Mouse (Mus musculus): Measurements from ENCODE around the gene Pdf. TPM values are rescaled to one million over a fixed set of nuclear protein-coding genes. Genes with fewer than 3 reads are reported as not detected.

The Pdf gene
- polyA plus RNA-seq, 2 experiments = 8.4 to 11.8 TPM

GRCm38 (mm10) chr8:107030650-107031576 is 17.5 kb downstream of the Pdf start, which contains the start of gene Vps4a:
TSS of gene Vps4a (plus strand) at chr8:107031222.
- TF ChIP-seq CTCF (IDR thresholded peaks at IDR 0.05; ENCODE audit: low read depth) (peak; percentile 91), EP300 (IDR thresholded peaks at IDR 0.05; ENCODE audit: low read depth) (no peak)

GRCm38 (mm10) chr8:107030058-107030457 is 18.4 kb downstream of the Pdf start:
- DNase-seq (ENCODE audit: low read depth in 3 of 3, low spot score in 3 of 3) (peak in 1 of 3 experiments; percentile 20), ATAC-seq (ENCODE audit: insufficient read depth) (no peak)
- no peak for TF ChIP-seq EP300 (IDR thresholded peaks at IDR 0.05; ENCODE audit: low read depth)
- TF ChIP-seq CTCF (IDR thresholded peaks at IDR 0.05; ENCODE audit: low read depth) = no peak
- no peak overlapping the region for H3K4me3 ChIP-seq (ENCODE audit: insufficient read depth in 1 of 2, low read depth in 2 of 2, low read length in 2 of 2)
- H3K27ac ChIP-seq = no peak overlapping the region
- no peak overlapping the region for H3K4me2 ChIP-seq (ENCODE audit: low read depth)
- WGBS (ENCODE audit: insufficient replicate concordance) = 40% methylated on average over 5 of the region's 5 CpGs
- no peaks in the 10 kb centered on the region for H3K9me3 ChIP-seq (ENCODE audit: control insufficient read depth, low read length)
- H3K27me3 ChIP-seq (ENCODE audit: control insufficient read depth, insufficient read depth, low read length) = no peaks in the 10 kb centered on the region
- H3K36me3 ChIP-seq (replicated peaks; ENCODE audit: control insufficient read depth, insufficient read depth, low read depth) = no peaks in the 10 kb centered on the region
- peaks cover 10 to 25% of the 10 kb centered on the region in 2 experiments for H3K4me1 ChIP-seq (replicated peaks; ENCODE audit: control insufficient read depth in 2 of 2, insufficient read depth in 2 of 2, low read length in 1 of 2)
- H3K9ac ChIP-seq (replicated peaks) = no peak overlapping the region

More at GRCm38 (mm10) chr8:107030650-107031576, 17.5 kb downstream of the Pdf start, which contains the start of gene Vps4a:
- DNase-seq (ENCODE audit: low read depth in 3 of 3, low spot score in 3 of 3) = peak; percentile 86 to 90 (median 88)
- H3K27ac ChIP-seq = peak within 1 kb of the TSS; percentile 10; the same call in 1 of the 2 replicates
- peak within 1 kb of the TSS; percentile 76 for H3K9ac ChIP-seq (replicated peaks)
- no peaks in the 10 kb centered on the region for H3K36me3 ChIP-seq (replicated peaks; ENCODE audit: control insufficient read depth, insufficient read depth, low read depth)
- ATAC-seq (ENCODE audit: insufficient read depth) = peak; percentile 96
- H3K9me3 ChIP-seq (ENCODE audit: control insufficient read depth, low read length) = no peaks in the 10 kb centered on the region
- 4% methylated on average over 64 of the region's 66 CpGs for WGBS (ENCODE audit: insufficient replicate concordance)
- H3K4me3 ChIP-seq (ENCODE audit: insufficient read depth in 1 of 2, low read depth in 2 of 2, low read length in 2 of 2) = peak within 1 kb of the TSS; percentile 70 to 76
- H3K4me2 ChIP-seq (ENCODE audit: low read depth) = peak within 1 kb of the TSS; percentile 92
- no peaks in the 10 kb centered on the region for H3K27me3 ChIP-seq (ENCODE audit: control insufficient read depth, insufficient read depth, low read length)
- H3K4me1 ChIP-seq (replicated peaks; ENCODE audit: control insufficient read depth in 2 of 2, insufficient read depth in 2 of 2, low read length in 1 of 2) = peaks cover 10 to 25% of the 10 kb centered on the region in 2 experiments

DNA sequence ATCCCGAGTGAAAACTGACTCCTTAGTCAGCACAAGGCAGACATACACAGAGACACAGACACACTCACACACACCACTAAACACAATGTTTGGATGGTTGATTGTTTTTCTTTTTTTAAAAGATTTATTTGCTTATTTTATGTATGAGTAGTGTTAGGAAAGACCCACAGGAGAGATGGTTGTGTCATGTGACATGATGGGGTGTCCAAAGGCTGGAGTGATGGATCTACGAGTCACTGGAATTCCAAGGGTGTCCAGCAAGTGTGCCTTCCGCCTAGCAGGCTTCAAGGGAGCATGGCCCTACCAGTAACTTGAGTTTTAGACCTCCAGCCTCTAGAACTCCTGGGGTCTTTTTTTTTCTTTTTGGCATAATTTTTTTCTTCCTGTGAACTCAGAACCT is 19.1 kb downstream of the Pdf start:
- ATAC-seq (ENCODE audit: insufficient read depth) (no peak), DNase-seq (ENCODE audit: low read depth in 3 of 3, low spot score in 3 of 3) (no peak)
- Histone ChIP-seq H3K27ac (no peak overlapping the region), H3K27me3 (ENCODE audit: control insufficient read depth, insufficient read depth, low read length) (no peaks in the 10 kb centered on the region), H3K9me3 (ENCODE audit: control insufficient read depth, low read length) (no peaks in the 10 kb centered on the region), H3K36me3 (replicated peaks; ENCODE audit: control insufficient read depth, insufficient read depth, low read depth) (no peaks in the 10 kb centered on the region), H3K9ac (replicated peaks) (no peak overlapping the region), H3K4me1 (replicated peaks; ENCODE audit: control insufficient read depth in 2 of 2, insufficient read depth in 2 of 2, low read length in 1 of 2) (peaks cover 10 to 25% of the 10 kb centered on the region in 2 experiments), H3K4me2 (ENCODE audit: low read depth) (no peak overlapping the region), H3K4me3 (ENCODE audit: insufficient read depth in 1 of 2, low read depth in 2 of 2, low read length in 2 of 2) (no peak overlapping the region)
- 70% methylated on average over 3 of the region's 3 CpGs for WGBS (ENCODE audit: insufficient replicate concordance)
- TF ChIP-seq CTCF (IDR thresholded peaks at IDR 0.05; ENCODE audit: low read depth) = no peak
- TF ChIP-seq EP300 (IDR thresholded peaks at IDR 0.05; ENCODE audit: low read depth) = no peak

GRCm38 (mm10) chr8:107023479-107023878 is 24.9 kb downstream of the Pdf start:
- no peak for TF ChIP-seq EP300 (IDR thresholded peaks at IDR 0.05; ENCODE audit: low read depth)
- TF ChIP-seq CTCF (IDR thresholded peaks at IDR 0.05; ENCODE audit: low read depth) = no peak
- Histone ChIP-seq H3K36me3 (replicated peaks; ENCODE audit: control insufficient read depth, insufficient read depth, low read depth) (no peaks in the 10 kb centered on the region), H3K27ac (no peak overlapping the region), H3K9ac (replicated peaks) (no peak overlapping the region), H3K4me1 (replicated peaks; ENCODE audit: control insufficient read depth in 2 of 2, insufficient read depth in 2 of 2, low read length in 1 of 2) (peaks cover 0 to under 1% of the 10 kb centered on the region in 2 experiments; a peak in 1 of 4 replicates), H3K27me3 (ENCODE audit: control insufficient read depth, insufficient read depth, low read length) (no peaks in the 10 kb centered on the region), H3K9me3 (ENCODE audit: control insufficient read depth, low read length) (no peaks in the 10 kb centered on the region), H3K4me2 (ENCODE audit: low read depth) (no peak overlapping the region), H3K4me3 (ENCODE audit: insufficient read depth in 1 of 2, low read depth in 2 of 2, low read length in 2 of 2) (no peak overlapping the region)
- no peak for DNase-seq (ENCODE audit: low read depth in 3 of 3, low spot score in 3 of 3)
- 77% methylated on average over 8 of the region's 8 CpGs for WGBS (ENCODE audit: insufficient replicate concordance)
- no peak for ATAC-seq (ENCODE audit: insufficient read depth)

GRCm38 (mm10) chr8:107014915-107015314 is 33.5 kb downstream of the Pdf start:
- H3K4me3 ChIP-seq (ENCODE audit: insufficient read depth in 1 of 2, low read depth in 2 of 2, low read length in 2 of 2) = no peak overlapping the region
- H3K9me3 ChIP-seq (ENCODE audit: control insufficient read depth, low read length) = no peaks in the 10 kb centered on the region
- no peaks in the 10 kb centered on the region for H3K27me3 ChIP-seq (ENCODE audit: control insufficient read depth, insufficient read depth, low read length)
- TF ChIP-seq EP300 (IDR thresholded peaks at IDR 0.05; ENCODE audit: low read depth) (no peak), CTCF (IDR thresholded peaks at IDR 0.05; ENCODE audit: low read depth) (no peak)
- no peak overlapping the region for H3K27ac ChIP-seq
- 62% methylated on average over 1 of the region's 1 CpGs for WGBS (ENCODE audit: insufficient replicate concordance)
- no peak overlapping the region for H3K4me2 ChIP-seq (ENCODE audit: low read depth)
- DNase-seq (ENCODE audit: low read depth in 3 of 3, low spot score in 3 of 3) = no peak
- no peaks in the 10 kb centered on the region for H3K4me1 ChIP-seq (replicated peaks; ENCODE audit: control insufficient read depth in 2 of 2, insufficient read depth in 2 of 2, low read length in 1 of 2)
- ATAC-seq (ENCODE audit: insufficient read depth) = no peak
- H3K9ac ChIP-seq (replicated peaks) = no peak overlapping the region
- H3K36me3 ChIP-seq (replicated peaks; ENCODE audit: control insufficient read depth, insufficient read depth, low read depth) = no peaks in the 10 kb centered on the region

Data from liver, embryonic 14.5 days (tissue).